ENCODE assay signal across 16 mouse cellular contexts in the genomic region with DNA sequence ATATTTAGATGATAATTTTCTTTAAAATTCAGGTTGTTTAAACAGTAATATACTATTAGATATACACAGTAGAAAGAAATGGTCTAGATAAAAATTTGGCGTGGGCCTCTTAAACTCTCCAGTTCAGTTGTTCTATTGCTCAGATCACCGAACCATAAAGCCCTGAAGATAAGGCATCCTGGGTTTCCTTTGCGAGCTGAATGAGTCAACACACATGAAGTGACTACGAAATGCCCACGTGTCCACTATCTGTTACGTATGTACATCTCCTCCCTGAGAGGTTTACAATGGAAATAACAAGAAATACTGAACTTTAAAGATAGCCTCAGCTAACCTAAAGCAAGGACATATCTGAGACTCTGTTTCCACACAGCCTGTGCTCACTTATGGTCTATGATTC.
"Had no signal": no experiment of that assay in that cellular context is flagged by ENCODE, and none has a peak within 500 bp of the region (broad histone marks: within the 10 kb centered on the region; RNA-seq: fewer than 3 reads in every experiment).

No protein-coding gene starts in this region.

- H3K36me3 ChIP-seq: neural tube, embryonic 13.5 days; neural tube, embryonic 15.5 days; stomach, embryonic 15.5 days had no signal

- H3K9me3 ChIP-seq: stomach, embryonic 15.5 days had no signal

- H3K4me1 ChIP-seq: stomach, embryonic 15.5 days had no signal

- H3K4me2 ChIP-seq: neural tube, embryonic 13.5 days; neural tube, embryonic 15.5 days; stomach, embryonic 15.5 days had no signal

- H3K4me3 ChIP-seq: neural tube, embryonic 13.5 days; neural tube, embryonic 15.5 days; stomach, embryonic 15.5 days had no signal

- H3K27me3 ChIP-seq: stomach, embryonic 15.5 days had no signal

- H3K27ac ChIP-seq: neural tube, embryonic 13.5 days; neural tube, embryonic 15.5 days; stomach, embryonic 15.5 days; stomach, postnatal 0 days had no signal

- H3K9ac ChIP-seq: neural tube, embryonic 13.5 days; neural tube, embryonic 15.5 days; stomach, embryonic 15.5 days had no signal

- DNase-seq: retina, postnatal 1 day; right cerebral cortex, adult 18-20 months; right cerebral cortex, postnatal 14 days; right cerebral cortex, postnatal 25 days; right cerebral cortex, postnatal 4 days; spleen, adult 18-20 months; thymus, adult 18-20 months; thymus, adult 2 months; thymus, postnatal 14 days; thymus, postnatal 25 days; thymus, postnatal 36 days; thymus, postnatal 4 days had no signal
